In genomic region chr10:111005611-111006488, GRCm38 (mm10) we compare ENCODE assay signal across 10 mouse cellular contexts. TPM values are rescaled to one million over a fixed set of nuclear protein-coding genes. Genes with fewer than 3 reads are reported as not detected.
DNase-seq lines count a peak whose midpoint lies in the region; ATAC-seq and TF ChIP-seq lines count a peak whose summit lies in the region.
"Had no signal": no experiment of that assay in that cellular context is flagged by ENCODE, and none has a peak within 500 bp of the region (broad histone marks: within the 10 kb centered on the region; RNA-seq: fewer than 3 reads in every experiment).

No protein-coding gene starts in this region.

- no peaks in the 10 kb centered on the region for H3K9me3 ChIP-seq in kidney, postnatal 0 days (replicated peaks; ENCODE audit: low read length)
- no peaks in the 10 kb centered on the region for H3K9me3 ChIP-seq in liver, embryonic 15.5 days (replicated peaks)

- H3K36me3 ChIP-seq in kidney, postnatal 0 days (ENCODE audit: insufficient read depth, low read length) = no peaks in the 10 kb centered on the region
- no peaks in the 10 kb centered on the region for H3K36me3 ChIP-seq in kidney, adult 2 months (ENCODE audit: control insufficient read depth, insufficient read depth, low read length)
- no peaks in the 10 kb centered on the region for H3K36me3 ChIP-seq in liver, embryonic 15.5 days (replicated peaks)

- no peak overlapping the region for H3K27ac ChIP-seq in kidney, postnatal 0 days
- H3K27ac ChIP-seq in kidney, adult 2 months (ENCODE audit: insufficient read depth, low read depth, low read length) = no peak overlapping the region
- H3K27ac ChIP-seq in liver, embryonic 15.5 days (replicated peaks) = peak overlapping the region; percentile 9; the same call in 1 of the 2 replicates

- no peak for TF ChIP-seq POLR2A in kidney, adult 2 months (IDR thresholded peaks at IDR 0.05; ENCODE audit: low read depth, low read length)

- H3K4me2 ChIP-seq in kidney, postnatal 0 days (ENCODE audit: low read length) = no peak overlapping the region
- peak overlapping the region; percentile 50 for H3K4me2 ChIP-seq in liver, embryonic 15.5 days

- WGBS in kidney, postnatal 0 days = 47% methylated on average over 14 of the region's 14 CpGs
- WGBS in kidney, adult 2 months = 64% methylated on average over 14 of the region's 14 CpGs
- 20% methylated on average over 14 of the region's 14 CpGs for WGBS in liver, embryonic 15.5 days (ENCODE audit: insufficient replicate concordance)

- H3K9ac ChIP-seq in kidney, postnatal 0 days (ENCODE audit: low read depth, low read length) = no peak overlapping the region
- no peak overlapping the region for H3K9ac ChIP-seq in liver, embryonic 15.5 days

- H3K27me3 ChIP-seq in kidney, postnatal 0 days (ENCODE audit: insufficient read depth, low read length) = no peaks in the 10 kb centered on the region
- no peaks in the 10 kb centered on the region for H3K27me3 ChIP-seq in kidney, adult 2 months (replicated peaks; ENCODE audit: control insufficient read depth, insufficient read depth, low read length)
- H3K27me3 ChIP-seq in liver, embryonic 15.5 days = peaks cover 7% of the 10 kb centered on the region

- H3K4me3 ChIP-seq in kidney, postnatal 0 days (replicated peaks; ENCODE audit: low read depth, low read length) = no peak overlapping the region
- no peak overlapping the region for H3K4me3 ChIP-seq in kidney, adult 2 months (ENCODE audit: insufficient read depth, low read depth, low read length)
- H3K4me3 ChIP-seq in liver, embryonic 15.5 days (replicated peaks) = peak overlapping the region; percentile 7; the same call in 1 of the 2 replicates

- ATAC-seq in kidney, postnatal 0 days (replicated peaks; ENCODE audit: low FRiP score, low read depth) = no peak
- no peak for ATAC-seq in liver, embryonic 15.5 days (ENCODE audit: insufficient read depth)
- ATAC-seq: inflammation-experienced regulatory T-cells, adult 6 months had no signal

- TF ChIP-seq CTCF in kidney, postnatal 0 days (IDR thresholded peaks at IDR 0.05; ENCODE audit: low read depth) = no peak
- no peak for TF ChIP-seq CTCF in kidney, adult 2 months (conservative IDR thresholded peaks at IDR 0.05; ENCODE audit: insufficient read depth, insufficient read length, low read depth, low read length)

- H3K4me1 ChIP-seq in kidney, postnatal 0 days (replicated peaks; ENCODE audit: insufficient read depth, low read length) = peaks cover 6% of the 10 kb centered on the region
- peaks cover 3% of the 10 kb centered on the region; the same call in 1 of the 2 replicates for H3K4me1 ChIP-seq in kidney, adult 2 months (ENCODE audit: control insufficient read depth, insufficient read depth, low read length)
- peaks cover 57% of the 10 kb centered on the region for H3K4me1 ChIP-seq in liver, embryonic 15.5 days (replicated peaks)

- peak; percentile 67 for DNase-seq in kidney, postnatal 0 days (ENCODE audit: low spot score)
- DNase-seq in kidney, adult 2 months = no peak
- peak; percentile 38 for DNase-seq in cerebellum, adult 11-12 months
- DNase-seq in cerebellum, postnatal 36 days = peak; percentile 26 to 38
- DNase-seq in testis, postnatal 14 days (ENCODE audit: low spot score) = no peak
- no peak for DNase-seq in layer of hippocampus, adult 8-10 months (ENCODE audit: low spot score in 2 of 2)
- DNase-seq: lung, postnatal 14 days; retina, postnatal 1 day had no signal

RNA-seq across cellular contexts. Expression of gene Zdhhc17, which starts 4.1 kb away (rescaled TPM):
- polyA plus RNA-seq in kidney, postnatal 0 days (2015; fragmentation: Nextera tagmentation; extraction: Ambion mirVana) = 18.1 and 19.2 TPM in 2 replicates
- polyA plus RNA-seq in kidney, adult 2 months (2012; rRNA removed) = 15.9 and 16.5 TPM in 2 replicates
- 5.1 and 5.6 TPM in 2 replicates for polyA plus RNA-seq in liver, embryonic 15.5 days (2015; fragmentation: Nextera tagmentation; extraction: Ambion mirVana)
- 100 to 1,000 TPM in 3 of 4 experiments, 10 to 100 TPM in 1; 95.5 to 113 (median 108) TPM for total RNA-seq in layer of hippocampus, adult 8-10 months (2022)

Comparison
In these comparisons a context has a peak if more than half of its experiments do, and no peak if none do; other contexts are left out.
1. DNase-seq: peak in kidney, postnatal 0 days (single experiment), cerebellum, adult 11-12 months (single experiment) and cerebellum, postnatal 36 days (2 of 2); none in kidney, adult 2 months (single experiment), testis, postnatal 14 days (single experiment) and layer of hippocampus, adult 8-10 months (0 of 2).